Mouse (Mus musculus) MEL (cell line): Measurements from ENCODE around the gene Slc35e2.
"Not testable (repeated sequence)": the region's sequence is repeated elsewhere in the genome, so short reads cannot be mapped to it uniquely, and the experiment has no call there.

ENCODE experiments used
- BHLHE40 ChIP-seq: IDR thresholded peaks from 2 replicates; pipeline ENCODE4 v1.6.1; 2012; ENCODE audit warnings: low read depth, mild to moderate bottlenecking, inconsistent platforms, low read length, improper control_type of control experiment, borderline replicate concordance
- CTCF ChIP-seq, 3 experiments: IDR thresholded peaks in 2 of 3; conservative IDR thresholded peaks in 1 of 3; 2 replicates each; pipeline ENCODE4 v1.5.1; 2011 to 2012; ENCODE audit warnings: low read length in 3 of 3, low read depth in 2 of 3, mild to moderate bottlenecking in 2 of 3, improper control_type of control experiment in 1 of 3, inconsistent platforms in 1 of 3, mixed read lengths in 1 of 3, moderate library complexity in 1 of 3; ENCODE audit not compliant: control insufficient read depth in 1 of 3, insufficient read depth in 1 of 3, poor library complexity in 1 of 3, severe bottlenecking in 1 of 3
- E2F4 ChIP-seq: IDR thresholded peaks from 2 replicates; pipeline ENCODE4 v1.6.1; 2011; ENCODE audit warnings: low read depth, low read length, improper control_type of control experiment, borderline replicate concordance
- EP300 ChIP-seq, 2 experiments: IDR thresholded peaks; 2 replicates each; pipeline ENCODE4 v1.6.1; 2011; ENCODE audit warnings: improper control_type of control experiment in 2 of 2, low read length in 2 of 2, low read depth in 1 of 2, mild to moderate bottlenecking in 1 of 2
- ETS1 ChIP-seq: IDR thresholded peaks from 2 replicates; pipeline ENCODE4 v1.6.1; 2012; ENCODE audit warnings: low read depth, mild to moderate bottlenecking, inconsistent platforms, low read length, improper control_type of control experiment, moderate library complexity
- GATA1 ChIP-seq: IDR thresholded peaks from 2 replicates; pipeline ENCODE4 v1.6.1; 2011; ENCODE audit warnings: low read depth, low read length, improper control_type of control experiment
- HCFC1 ChIP-seq: IDR thresholded peaks from 2 replicates; pipeline ENCODE4 v1.6.1; 2012; ENCODE audit warnings: low read depth, mild to moderate bottlenecking, inconsistent platforms, low read length, improper control_type of control experiment, moderate library complexity
- MAX ChIP-seq: IDR thresholded peaks from 2 replicates; pipeline ENCODE4 v1.6.1; 2011; ENCODE audit warnings: low read length, improper control_type of control experiment
- MYC ChIP-seq: IDR thresholded peaks from 2 replicates; pipeline ENCODE4 v1.6.1; 2011; ENCODE audit warnings: low read depth, mild to moderate bottlenecking, low read length, improper control_type of control experiment, moderate library complexity
- POLR2A ChIP-seq, 2 experiments: IDR thresholded peaks; 2 replicates each; pipeline ENCODE4 v1.6.1; 2011 to 2012; ENCODE audit warnings: low read length in 2 of 2, mild to moderate bottlenecking in 2 of 2, control low read depth in 1 of 2, improper control_type of control experiment in 1 of 2, low read depth in 1 of 2, moderate library complexity in 1 of 2; ENCODE audit not compliant: control insufficient read depth in 1 of 2, insufficient read depth in 1 of 2, poor library complexity in 1 of 2
- TAL1 ChIP-seq: IDR thresholded peaks from 2 replicates; pipeline ENCODE4 v1.6.1; 2012; ENCODE audit warnings: mild to moderate bottlenecking, inconsistent platforms, low read length, moderate library complexity, mixed read lengths

DNA sequence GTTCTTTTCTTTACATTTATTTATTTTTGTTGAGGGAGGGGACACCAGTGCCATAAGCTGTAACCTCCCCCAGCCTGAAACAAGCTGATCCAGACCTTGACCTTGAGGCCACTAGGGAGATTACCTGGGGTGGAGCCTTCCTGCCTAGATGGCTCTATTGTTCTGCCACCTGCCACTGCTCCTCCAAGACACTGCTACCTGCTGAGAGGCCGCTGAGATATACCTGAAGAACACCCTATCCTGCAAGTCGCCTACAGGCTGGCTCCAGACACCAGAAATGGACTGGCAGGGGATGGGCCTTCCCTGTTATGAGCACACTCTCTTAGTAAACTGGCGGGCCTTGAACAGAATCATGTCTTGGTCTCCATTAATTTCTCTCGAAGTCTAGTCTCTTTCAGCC, 69.0 kb downstream of the Slc35e2 start:
- TF ChIP-seq CTCF (IDR thresholded peaks at IDR 0.05 in 2 of 3, conservative IDR thresholded peaks at IDR 0.05 in 1 of 3; ENCODE audit: control insufficient read depth in 1 of 3, insufficient read depth in 1 of 3, low read depth in 2 of 3, low read length in 3 of 3, poor library complexity in 1 of 3, severe bottlenecking in 1 of 3); POLR2A (IDR thresholded peaks at IDR 0.05; ENCODE audit: control insufficient read depth in 1 of 2, insufficient read depth in 1 of 2, low read depth in 1 of 2, low read length in 2 of 2, poor library complexity in 1 of 2); EP300 (IDR thresholded peaks at IDR 0.05; ENCODE audit: low read depth in 1 of 2, low read length in 2 of 2); MYC; BHLHE40; TAL1; MAX; ETS1; E2F4; HCFC1; GATA1: not testable (repeated sequence)
